Comparison of ENCODE assay signal across 19 mouse cellular contexts in genomic region chr5:24307118-24307777, GRCm38 (mm10). TPM values are rescaled to one million over a fixed set of nuclear protein-coding genes. Genes with fewer than 3 reads are reported as not detected.
DNase-seq lines count a peak whose midpoint lies in the region.
"Had no signal": no experiment of that assay in that cellular context is flagged by ENCODE, and none has a peak within 500 bp of the region (broad histone marks: within the 10 kb centered on the region; RNA-seq: fewer than 3 reads in every experiment).

No protein-coding gene starts in this region.

- peak; percentile 13 for DNase-seq in embryo, embryonic 11 days
- DNase-seq in embryo, embryonic 9.5 days (ENCODE audit: extremely low spot score): no peak
- peak; percentile 59 for DNase-seq in left cerebral cortex, postnatal 4 days
- no peak for DNase-seq in left cerebral cortex, postnatal 25 days (ENCODE audit: low spot score in 2 of 2)
- peak; percentile 17 for DNase-seq in adipocyte (ENCODE audit: low spot score)
- peak; percentile 61 for DNase-seq in mesoderm, embryonic 11.5 days (ENCODE audit: low read depth, low spot score)
- DNase-seq in kidney, adult 18-20 months: no peak
- DNase-seq: adrenal gland, postnatal 25 days; cerebellum, adult 11-12 months; gastrocnemius, postnatal 10 days; kidney, postnatal 36 days; layer of hippocampus, postnatal 36 days; lung, embryonic 14.5 days; lung, postnatal 36 days; retina, postnatal 1 day; right cerebral cortex, postnatal 4 days; thymus, adult 18-20 months; thymus, postnatal 4 days had no signal

- intact Hi-C loops in left cerebral cortex, postnatal 4 days (cut with DNase I): no loop called here
- intact Hi-C loops in left cerebral cortex, postnatal 25 days (cut with DNase I): no loop called here

RNA-seq across cellular contexts. Expression of gene Kcnh2, which starts 44.2 kb away (rescaled TPM):
- total RNA-seq in left cerebral cortex, postnatal 4 days (2021): 10 to 100 TPM; 16.4 to 21.2 TPM
- 10 to 100 TPM; 22.5 to 30.1 TPM for total RNA-seq in left cerebral cortex, postnatal 25 days (2021)
- total RNA-seq: granulocyte monocyte progenitor cell, adult 5-6 weeks had no signal

RNA-seq across cellular contexts. Expression of gene Nos3, which starts 57.4 kb away (rescaled TPM):
- 10 to 100 TPM; 10.0 to 10.2 TPM for total RNA-seq in left cerebral cortex, postnatal 4 days (2021)
- total RNA-seq in left cerebral cortex, postnatal 25 days (2021): 1 to 10 TPM; 8.0 to 9.5 TPM
- total RNA-seq: granulocyte monocyte progenitor cell, adult 5-6 weeks had no signal

Comparison
In these comparisons a context has a peak if more than half of its experiments do, and no peak if none do; other contexts are left out.
1. DNase-seq: peak in embryo, embryonic 11 days (single experiment), left cerebral cortex, postnatal 4 days (single experiment), adipocyte (single experiment) and mesoderm, embryonic 11.5 days (single experiment); none in embryo, embryonic 9.5 days (single experiment), left cerebral cortex, postnatal 25 days (0 of 2) and kidney, adult 18-20 months (single experiment).